Comparison of ENCODE assay signal across 20 mouse cellular contexts in genomic region chr2:167730036-167730435, GRCm38 (mm10). TPM values are rescaled to one million over a fixed set of nuclear protein-coding genes. Genes with fewer than 3 reads are reported as not detected.
DNase-seq lines count a peak whose midpoint lies in the region; ATAC-seq lines count a peak whose summit lies in the region.
"Had no signal": no experiment of that assay in that cellular context is flagged by ENCODE, and none has a peak within 500 bp of the region (broad histone marks: within the 10 kb centered on the region; RNA-seq: fewer than 3 reads in every experiment).

No protein-coding gene starts in this region.

- WGBS in hindbrain, embryonic 10.5 days = 86% methylated on average over 7 of the region's 7 CpGs
- whole genome bisulfite sequencing in hindbrain, embryonic 11.5 days = 66% methylated on average over 7 of the region's 7 CpGs
- WGBS in limb, embryonic 15.5 days = 63% methylated on average over 7 of the region's 7 CpGs
- WGBS in limb, embryonic 10.5 days = 76% methylated on average over 7 of the region's 7 CpGs
- WGBS in intestine, embryonic 16.5 days = 70% methylated on average over 7 of the region's 7 CpGs

- H3K9ac ChIP-seq in hindbrain, embryonic 11.5 days (ENCODE audit: low read depth, low read length) = no peak overlapping the region
- H3K9ac ChIP-seq in limb, embryonic 15.5 days = no peak overlapping the region
- no peak overlapping the region; the same call in 1 of the 2 replicates for H3K9ac ChIP-seq in intestine, embryonic 16.5 days (ENCODE audit: low read depth, low read length)
- H3K9ac ChIP-seq: embryonic facial prominence, embryonic 12.5 days; forebrain, embryonic 13.5 days; forebrain, embryonic 15.5 days; forebrain, postnatal 0 days had no signal

- H3K9me3 ChIP-seq in hindbrain, embryonic 10.5 days = no peaks in the 10 kb centered on the region
- no peaks in the 10 kb centered on the region for H3K9me3 ChIP-seq in hindbrain, embryonic 11.5 days (ENCODE audit: control insufficient read depth, low read length)
- no peaks in the 10 kb centered on the region for H3K9me3 ChIP-seq in limb, embryonic 15.5 days
- no peaks in the 10 kb centered on the region for H3K9me3 ChIP-seq in limb, embryonic 10.5 days (replicated peaks)
- H3K9me3 ChIP-seq in intestine, embryonic 16.5 days (ENCODE audit: control insufficient read depth, low read length) = no peaks in the 10 kb centered on the region
- H3K9me3 ChIP-seq: embryonic facial prominence, embryonic 12.5 days; forebrain, embryonic 13.5 days; forebrain, embryonic 15.5 days had no signal

- H3K4me3 ChIP-seq in hindbrain, embryonic 10.5 days = no peak overlapping the region
- H3K4me3 ChIP-seq in hindbrain, embryonic 11.5 days (ENCODE audit: low read depth, low read length) = no peak overlapping the region
- no peak overlapping the region for H3K4me3 ChIP-seq in limb, embryonic 15.5 days
- no peak overlapping the region for H3K4me3 ChIP-seq in limb, embryonic 10.5 days
- no peak overlapping the region for H3K4me3 ChIP-seq in intestine, embryonic 16.5 days (ENCODE audit: low read length)
- H3K4me3 ChIP-seq: embryonic facial prominence, embryonic 12.5 days; forebrain, embryonic 13.5 days; forebrain, embryonic 15.5 days had no signal

- H3K27me3 ChIP-seq in hindbrain, embryonic 10.5 days (ENCODE audit: insufficient read depth, poor library complexity, severe bottlenecking) = no peaks in the 10 kb centered on the region
- no peaks in the 10 kb centered on the region for H3K27me3 ChIP-seq in hindbrain, embryonic 11.5 days (ENCODE audit: control insufficient read depth, insufficient read depth, low read length)
- H3K27me3 ChIP-seq in limb, embryonic 15.5 days = no peaks in the 10 kb centered on the region
- peaks cover 9% of the 10 kb centered on the region; the same call in 1 of the 2 replicates for H3K27me3 ChIP-seq in limb, embryonic 10.5 days (ENCODE audit: low read depth, poor library complexity, severe bottlenecking)
- H3K27me3 ChIP-seq in intestine, embryonic 16.5 days (replicated peaks; ENCODE audit: control insufficient read depth, insufficient read depth, low read length) = no peaks in the 10 kb centered on the region
- H3K27me3 ChIP-seq: embryonic facial prominence, embryonic 12.5 days; forebrain, embryonic 13.5 days; forebrain, embryonic 15.5 days had no signal

- H3K27ac ChIP-seq in hindbrain, embryonic 10.5 days = peak overlapping the region; percentile 45; the same call in 1 of the 2 replicates
- no peak overlapping the region for H3K27ac ChIP-seq in hindbrain, embryonic 11.5 days (ENCODE audit: low read depth, low read length)
- H3K27ac ChIP-seq in limb, embryonic 15.5 days = peak overlapping the region; percentile 43; the same call in 1 of the 2 replicates
- no peak overlapping the region for H3K27ac ChIP-seq in limb, embryonic 10.5 days
- H3K27ac ChIP-seq in intestine, embryonic 16.5 days (ENCODE audit: low read length) = no peak overlapping the region
- H3K27ac ChIP-seq: embryonic facial prominence, embryonic 12.5 days; forebrain, embryonic 13.5 days; forebrain, embryonic 15.5 days had no signal

- no peaks in the 10 kb centered on the region for H3K36me3 ChIP-seq in hindbrain, embryonic 10.5 days
- no peaks in the 10 kb centered on the region for H3K36me3 ChIP-seq in hindbrain, embryonic 11.5 days (ENCODE audit: control insufficient read depth, insufficient read depth, low read length)
- H3K36me3 ChIP-seq in limb, embryonic 15.5 days = no peaks in the 10 kb centered on the region
- H3K36me3 ChIP-seq in limb, embryonic 10.5 days = no peaks in the 10 kb centered on the region
- no peaks in the 10 kb centered on the region for H3K36me3 ChIP-seq in intestine, embryonic 16.5 days (ENCODE audit: control insufficient read depth, insufficient read depth, low read length)
- H3K36me3 ChIP-seq: embryonic facial prominence, embryonic 12.5 days; forebrain, embryonic 15.5 days had no signal

- H3K4me1 ChIP-seq in hindbrain, embryonic 10.5 days (replicated peaks) = peaks cover 19% of the 10 kb centered on the region; the same call in 1 of the 2 replicates
- H3K4me1 ChIP-seq in hindbrain, embryonic 11.5 days (replicated peaks; ENCODE audit: control insufficient read depth, insufficient read depth, low read length) = no peaks in the 10 kb centered on the region
- H3K4me1 ChIP-seq in limb, embryonic 15.5 days = peaks cover 53% of the 10 kb centered on the region
- peaks cover 17% of the 10 kb centered on the region for H3K4me1 ChIP-seq in limb, embryonic 10.5 days
- peaks cover 16% of the 10 kb centered on the region for H3K4me1 ChIP-seq in intestine, embryonic 16.5 days (ENCODE audit: control insufficient read depth, insufficient read depth, low read length)

- no peak overlapping the region for H3K4me2 ChIP-seq in hindbrain, embryonic 11.5 days (replicated peaks; ENCODE audit: low read depth, low read length)
- H3K4me2 ChIP-seq in limb, embryonic 15.5 days = no peak overlapping the region
- no peak overlapping the region for H3K4me2 ChIP-seq in intestine, embryonic 16.5 days (ENCODE audit: low read depth, low read length)
- H3K4me2 ChIP-seq: embryonic facial prominence, embryonic 12.5 days; forebrain, embryonic 13.5 days; forebrain, embryonic 15.5 days had no signal

- ATAC-seq in hindbrain, embryonic 11.5 days (ENCODE audit: low FRiP score) = no peak
- ATAC-seq in limb, embryonic 15.5 days (ENCODE audit: insufficient number of reproducible peaks, low FRiP score, low TSS enrichment, low read depth) = no peak
- peak; percentile 27; the same call in 1 of the 2 replicates for ATAC-seq in intestine, embryonic 16.5 days
- ATAC-seq: forebrain, embryonic 13.5 days; forebrain, embryonic 15.5 days; forebrain, postnatal 0 days had no signal

- DNase-seq in hindbrain, embryonic 10.5 days (ENCODE audit: low spot score) = no peak
- DNase-seq in hindbrain, embryonic 11.5 days (ENCODE audit: low spot score) = no peak
- no peak for DNase-seq in limb, embryonic 10.5 days (ENCODE audit: low spot score)
- no peak for DNase-seq in layer of hippocampus, postnatal 36 days
- DNase-seq: adrenal gland, adult 2 months; adrenal gland, postnatal 10 days; adrenal gland, postnatal 25 days; cerebellum, adult 11 months; cerebellum, adult 18-20 months; cerebellum, adult 8-10 months; cerebellum, adult 9-11 months; cerebellum, postnatal 14 days; cerebellum, postnatal 36 days; embryo, embryonic 11 days; forebrain, postnatal 0 days had no signal

RNA-seq across cellular contexts. Expression of gene Tmem189, which starts 40.4 kb away (rescaled TPM):
- polyA plus RNA-seq in hindbrain, embryonic 10.5 days (2016; fragmentation: Nextera tagmentation; extraction: Ambion mirVana) = 41.2 and 43.8 TPM in 2 replicates
- polyA plus RNA-seq in hindbrain, embryonic 11.5 days (2014; fragmentation: Nextera tagmentation; extraction: Ambion mirVana) = 27.5 and 34.0 TPM in 2 replicates
- polyA plus RNA-seq in limb, embryonic 15.5 days (2015; fragmentation: Nextera tagmentation; extraction: Ambion mirVana) = 36.2 and 40.1 TPM in 2 replicates
- 41.9 and 43.2 TPM in 2 replicates for polyA plus RNA-seq in limb, embryonic 10.5 days (2016; fragmentation: Nextera tagmentation; extraction: Ambion mirVana)
- 28.6 and 33.7 TPM in 2 replicates for polyA plus RNA-seq in intestine, embryonic 16.5 days (2015; fragmentation: Nextera tagmentation; extraction: Ambion mirVana)
- 10 to 100 TPM; 46.2 to 51.6 TPM for total RNA-seq in layer of hippocampus, postnatal 36 days (2021)

RNA-seq across cellular contexts. Expression of gene Cebpb, which starts 41.3 kb away (rescaled TPM):
- polyA plus RNA-seq in hindbrain, embryonic 10.5 days (2016; fragmentation: Nextera tagmentation; extraction: Ambion mirVana) = 1.1 and 1.5 TPM in 2 replicates
- polyA plus RNA-seq in hindbrain, embryonic 11.5 days (2014; fragmentation: Nextera tagmentation; extraction: Ambion mirVana) = 1.5 and 3.1 TPM in 2 replicates
- polyA plus RNA-seq in limb, embryonic 15.5 days (2015; fragmentation: Nextera tagmentation; extraction: Ambion mirVana) = 20.5 and 25.0 TPM in 2 replicates
- polyA plus RNA-seq in limb, embryonic 10.5 days (2016; fragmentation: Nextera tagmentation; extraction: Ambion mirVana) = 1.2 and 2.2 TPM in 2 replicates
- 0.65 and 0.93 TPM in 2 replicates for polyA plus RNA-seq in intestine, embryonic 16.5 days (2015; fragmentation: Nextera tagmentation; extraction: Ambion mirVana)
- 10 to 100 TPM; 32.6 to 34.3 TPM for total RNA-seq in layer of hippocampus, postnatal 36 days (2021)

Comparison
In these comparisons a context has a peak if more than half of its experiments do, and no peak if none do; other contexts are left out.
1. H3K27ac ChIP-seq: peak in hindbrain, embryonic 10.5 days (single experiment) and limb, embryonic 15.5 days (single experiment); none in hindbrain, embryonic 11.5 days (single experiment), limb, embryonic 10.5 days (single experiment) and intestine, embryonic 16.5 days (single experiment).